Mouse (Mus musculus) CH12.LX (cell line): ENCODE measurements around the gene Asb18. TPM values are rescaled to one million over a fixed set of nuclear protein-coding genes. Genes with fewer than 3 reads are reported as not detected.

Experiments
- DNase-seq: peaks from one replicate; pipeline ENCODE4 v3.0.0-alpha.2; 2013; ENCODE audit errors: extremely low read depth
- H3K27ac ChIP-seq: 2 replicates; pipeline ENCODE4 v1.5.1; 2012; ENCODE audit warnings: low read depth, mild to moderate bottlenecking, control low read depth, moderate library complexity; ENCODE audit not compliant: insufficient read depth
- H3K27me3 ChIP-seq: replicated peaks from 2 replicates; pipeline ENCODE3; 2012; ENCODE audit warnings: inconsistent platforms
- H3K36me3 ChIP-seq, 2 experiments: replicated peaks in 1 of 2; 2 replicates each; pipeline versions ENCODE3 to v1.6.1; 2012; ENCODE audit warnings: inconsistent platforms in 1 of 2, low read length in 1 of 2, mild to moderate bottlenecking in 1 of 2, mixed read lengths in 1 of 2, moderate library complexity in 1 of 2; ENCODE audit not compliant: control insufficient read depth in 1 of 2, insufficient read depth in 1 of 2
- H3K4me1 ChIP-seq, 2 experiments: 2 replicates each; pipeline ENCODE4 v1.6.1; 2012; ENCODE audit warnings: inconsistent platforms in 1 of 2, moderate library complexity in 1 of 2; ENCODE audit not compliant: insufficient read depth in 2 of 2, control insufficient read depth in 1 of 2
- H3K4me2 ChIP-seq: 2 replicates; pipeline ENCODE4 v1.6.1; 2012; ENCODE audit warnings: low read depth, mild to moderate bottlenecking, control low read depth; ENCODE audit not compliant: poor library complexity, insufficient read depth, severe bottlenecking
- H3K4me3 ChIP-seq, 3 experiments: fragments of 150-350 bp in 1 of 3; sonication (generic) in 1 of 3; replicated peaks in 1 of 3; 2 replicates each; pipeline versions ENCODE3 to v1.5.1; 2011 to 2012; ENCODE audit warnings: low read depth in 2 of 3, low read length in 2 of 3, mild to moderate bottlenecking in 2 of 3, moderate library complexity in 2 of 3, control low read depth in 1 of 3, improper control_type of control experiment in 1 of 3, inconsistent platforms in 1 of 3, mixed read lengths in 1 of 3; ENCODE audit not compliant: poor library complexity in 1 of 3
- H3K79me2 ChIP-seq: replicated peaks from 2 replicates; pipeline ENCODE4 v1.6.1; 2012; ENCODE audit warnings: mild to moderate bottlenecking, moderate library complexity; ENCODE audit not compliant: control insufficient read depth, poor library complexity, insufficient read depth, severe bottlenecking; ENCODE audit errors: extremely low read depth
- H3K9ac ChIP-seq: 2 replicates; pipeline ENCODE4 v1.6.1; 2012; ENCODE audit warnings: low read depth, mild to moderate bottlenecking, control low read depth, moderate library complexity; ENCODE audit not compliant: insufficient read depth
- H3K9me3 ChIP-seq: replicated peaks from 2 replicates; pipeline ENCODE3; 2012; ENCODE audit warnings: low read length, inconsistent platforms, mixed read lengths
- BHLHE40 ChIP-seq: IDR thresholded peaks from 2 replicates; pipeline ENCODE4 v1.6.1; 2011; ENCODE audit warnings: mild to moderate bottlenecking, low read depth, low read length, improper control_type of control experiment
- CHD2 ChIP-seq: IDR thresholded peaks from 2 replicates; pipeline ENCODE4 v1.6.1; 2011; ENCODE audit warnings: low read length, improper control_type of control experiment
- CTCF ChIP-seq, 2 experiments: IDR thresholded peaks in 1 of 2; conservative IDR thresholded peaks in 1 of 2; 2 replicates each; pipeline ENCODE4 v1.5.1; 2011 to 2012; ENCODE audit warnings: low read depth in 2 of 2, low read length in 2 of 2, improper control_type of control experiment in 1 of 2, inconsistent platforms in 1 of 2, mild to moderate bottlenecking in 1 of 2, moderate library complexity in 1 of 2
- ELF1 ChIP-seq: IDR thresholded peaks from 2 replicates; pipeline ENCODE4 v1.6.1; 2014; ENCODE audit warnings: low read depth, mild to moderate bottlenecking, inconsistent platforms, low read length, improper control_type of control experiment
- EP300 ChIP-seq: IDR thresholded peaks from 2 replicates; pipeline ENCODE4 v1.6.1; 2011; ENCODE audit warnings: low read length, improper control_type of control experiment
- HCFC1 ChIP-seq: IDR thresholded peaks from 2 replicates; pipeline ENCODE4 v1.6.1; 2012; ENCODE audit warnings: low read depth, mild to moderate bottlenecking, inconsistent platforms, low read length, improper control_type of control experiment
- IRF4 ChIP-seq: IDR thresholded peaks from 2 replicates; pipeline ENCODE4 v1.6.1; 2014; ENCODE audit warnings: low read depth, mild to moderate bottlenecking, inconsistent platforms, low read length, improper control_type of control experiment
- MAFK ChIP-seq: IDR thresholded peaks from 2 replicates; pipeline ENCODE4 v1.6.1; 2011; ENCODE audit warnings: low read length, improper control_type of control experiment; ENCODE audit not compliant: insufficient replicate concordance
- MXI1 ChIP-seq: IDR thresholded peaks from 2 replicates; pipeline ENCODE4 v1.6.1; 2011; ENCODE audit warnings: mild to moderate bottlenecking, low read depth, low read length, improper control_type of control experiment
- MYC ChIP-seq: IDR thresholded peaks from 2 replicates; pipeline ENCODE4 v1.6.1; 2011; ENCODE audit warnings: low read depth, mild to moderate bottlenecking, improper control_type of control experiment, low read length
- NRF1 ChIP-seq: IDR thresholded peaks from 2 replicates; pipeline ENCODE4 v1.6.1; 2014; ENCODE audit warnings: low read depth, mild to moderate bottlenecking, inconsistent platforms, low read length, improper control_type of control experiment, moderate library complexity
- PAX5 ChIP-seq: IDR thresholded peaks from 2 replicates; pipeline ENCODE4 v1.6.1; 2012; ENCODE audit warnings: low read length, inconsistent platforms, mixed read lengths
- POLR2AphosphoS2 ChIP-seq: IDR thresholded peaks from 2 replicates; pipeline ENCODE4 v1.6.1; 2011; ENCODE audit warnings: low read depth, low read length, improper control_type of control experiment
- RAD21 ChIP-seq: IDR thresholded peaks from 2 replicates; pipeline ENCODE4 v1.6.1; 2011; ENCODE audit warnings: low read depth, mild to moderate bottlenecking, low read length, improper control_type of control experiment, moderate library complexity
- SMC3 ChIP-seq: IDR thresholded peaks from 2 replicates; pipeline ENCODE4 v1.6.1; 2011; ENCODE audit warnings: low read depth, low read length, improper control_type of control experiment
- TBP ChIP-seq: conservative IDR thresholded peaks from 2 replicates; pipeline ENCODE4 v1.6.1; 2011; ENCODE audit warnings: low read depth, low read length, improper control_type of control experiment
- UBTF ChIP-seq: IDR thresholded peaks from 2 replicates; pipeline ENCODE4 v1.6.1; 2012; ENCODE audit warnings: low read depth, mild to moderate bottlenecking, inconsistent platforms, low read length, improper control_type of control experiment, moderate library complexity
- USF1 ChIP-seq: IDR thresholded peaks from 2 replicates; pipeline ENCODE4 v1.6.1; 2014; ENCODE audit warnings: low read depth, mild to moderate bottlenecking, inconsistent platforms, low read length, improper control_type of control experiment
- USF2 ChIP-seq: conservative IDR thresholded peaks from 2 replicates; pipeline ENCODE4 v1.6.1; 2011; ENCODE audit warnings: low read depth, low read length, improper control_type of control experiment
- ZC3H11A ChIP-seq: IDR thresholded peaks from 2 replicates; pipeline ENCODE4 v1.6.1; 2012; ENCODE audit warnings: low read depth, mild to moderate bottlenecking, inconsistent platforms, low read length, improper control_type of control experiment
- ZNF384 ChIP-seq: IDR thresholded peaks from 2 replicates; pipeline ENCODE4 v1.6.1; 2012; ENCODE audit warnings: low read depth, low read length, improper control_type of control experiment, inconsistent platforms
- dilution Hi-C: fragments of 300-500 bp; cut with MboI; formaldehyde crosslinking; loops from 2 replicates; pipeline ENCODE4 v1.14.3; 2020; ENCODE audit warnings: low sequenced_read_pairs; ENCODE audit not compliant: extremely low pct_unique_long_range_greater_than_20kb, extremely low pct_ligation_motif_present
- in situ Hi-C: fragments of 300-500 bp; cut with MboI; formaldehyde crosslinking; loops from 3 replicates; pipeline ENCODE4 v1.14.3; 2019; ENCODE audit warnings: low sequenced_read_pairs, low pct_ligation_motif_present, low pct_unique_long_range_greater_than_20kb, mixed read lengths
- polyA plus RNA-seq: library from polyadenylated mRNA; unstranded; fragments of >175 nt; gene quantifications from 2 replicates; pipeline ENCODE4 v1.2.1, GENCODE M21; 2012; ENCODE audit warnings: low read depth; ENCODE audit not compliant: insufficient read length
- total RNA-seq, 2 experiments: library from RNA; depleted of rRNA; stranded (reverse); fragments of 300-350 nt in 1 of 2; fragments of >200 nt in 1 of 2; gene quantifications; 2 replicates each; pipeline ENCODE4 v1.2.3; 2012 to 2014

Asb18 gene
- total and polyA plus RNA-seq, 3 experiments: not detected

- Histone ChIP-seq H3K9me3 (peaks cover 42% of the 10 kb centered on the region), H3K36me3 (no peaks in the 10 kb centered on the region), H3K27ac (no peak overlapping the region), H3K79me2 (no peaks in the 10 kb centered on the region), H3K4me3 (no peak overlapping the region), H3K4me2 (no peak overlapping the region), H3K4me1 (no peaks in the 10 kb centered on the region), H3K9ac (no peak overlapping the region), H3K27me3 (no peaks in the 10 kb centered on the region)
- dilution Hi-C loops (no loop called here), in situ Hi-C loops (no loop called here)
- no peak for TF ChIP-seq EP300
- no peak for TF ChIP-seq MYC
- TF ChIP-seq MXI1: no peak
- TF ChIP-seq ELF1: no peak
- TF ChIP-seq RAD21: no peak
- no peak for TF ChIP-seq PAX5
- no peak for TF ChIP-seq POLR2AphosphoS2
- no peak for TF ChIP-seq BHLHE40
- DNase-seq: no peak
These were observed 38.1 kb downstream of the Asb18 start for GRCm38 (mm10) chr1:89976411-89976810.

- Histone ChIP-seq H3K36me3 (no peaks in the 10 kb centered on the region), H3K79me2 (no peaks in the 10 kb centered on the region)
- TF ChIP-seq NRF1 (no peak), ZC3H11A (no peak), CHD2 (no peak), MAFK (no peak), CTCF (conservative IDR thresholded peaks at IDR 0.05 in 1 of 2, IDR thresholded peaks at IDR 0.05 in 1 of 2; ENCODE audit: low read depth in 2 of 2, low read length in 2 of 2) (no peak), BHLHE40 (no peak), ZNF384 (no peak), IRF4 (no peak)
- TF ChIP-seq, all 38 proteins: peak for 0
- DNase-seq: no peak
- no peak overlapping the region for H3K9ac ChIP-seq
- no peak overlapping the region for H3K27ac ChIP-seq
- in situ Hi-C loops: no loop called here
- H3K4me1 ChIP-seq: no peaks in the 10 kb centered on the region
- no peak overlapping the region for H3K4me3 ChIP-seq
- no peak overlapping the region for H3K4me2 ChIP-seq
- H3K27me3 ChIP-seq: no peaks in the 10 kb centered on the region
- dilution Hi-C loops: no loop called here
- H3K9me3 ChIP-seq: peaks cover 59% of the 10 kb centered on the region
These were observed 39.9 kb downstream of the Asb18 start for GRCm38 (mm10) chr1:89974541-89974940.

- in situ Hi-C loops (no loop called here), dilution Hi-C loops (no loop called here)
- Histone ChIP-seq H3K27me3 (no peaks in the 10 kb centered on the region), H3K4me3 (no peak overlapping the region), H3K9me3 (peaks cover 76% of the 10 kb centered on the region), H3K27ac (no peak overlapping the region), H3K9ac (no peak overlapping the region), H3K36me3 (no peaks in the 10 kb centered on the region), H3K79me2 (no peaks in the 10 kb centered on the region), H3K4me2 (no peak overlapping the region), H3K4me1 (no peaks in the 10 kb centered on the region)
- no peak for DNase-seq
- TF ChIP-seq SMC3: no peak
- TF ChIP-seq USF2: no peak
- TF ChIP-seq TBP: no peak
- no peak for TF ChIP-seq CTCF (conservative IDR thresholded peaks at IDR 0.05 in 1 of 2, IDR thresholded peaks at IDR 0.05 in 1 of 2; ENCODE audit: low read depth in 2 of 2, low read length in 2 of 2)
- no peak for TF ChIP-seq ELF1
- TF ChIP-seq MAFK: no peak
- no peak for TF ChIP-seq MYC
- no peak for TF ChIP-seq MXI1
- TF ChIP-seq USF1: no peak
- no peak for TF ChIP-seq UBTF
- no peak for TF ChIP-seq NRF1
- TF ChIP-seq ZC3H11A: no peak
- TF ChIP-seq HCFC1: no peak
These were observed 42.6 kb downstream of the Asb18 start for GRCm38 (mm10) chr1:89971848-89972247.
